8 mouse cellular contexts compared by ENCODE assay signal in the genomic region with DNA sequence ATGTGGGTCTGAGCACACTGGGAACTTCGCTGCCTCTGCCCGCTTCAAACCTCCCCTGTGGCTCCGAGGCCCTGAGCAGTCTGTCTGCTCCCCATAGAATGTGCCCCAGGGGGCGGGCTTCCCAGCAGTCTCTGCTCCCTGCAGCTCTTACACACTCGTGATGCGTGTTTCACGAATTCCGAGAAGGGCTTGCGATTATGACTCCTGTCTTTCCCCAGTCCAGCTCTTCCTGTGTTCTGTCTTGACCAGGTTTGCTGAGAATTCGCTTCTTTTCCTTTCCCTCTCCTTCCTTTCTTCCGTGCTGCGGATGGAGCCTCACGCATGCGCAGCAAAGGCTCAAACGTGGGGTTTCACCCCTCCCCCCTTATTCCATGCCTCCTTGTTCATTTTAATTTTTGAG. TPM values are rescaled to one million over a fixed set of nuclear protein-coding genes. Genes with fewer than 3 reads are reported as not detected.
A peak's percentile ranks its signal among the peaks of the same experiment; 100 is the strongest.
DNase-seq lines count a peak whose midpoint lies in the region; ATAC-seq and TF ChIP-seq lines count a peak whose summit lies in the region.

No protein-coding gene starts in this region.

- peak; percentile 47 to 68 for DNase-seq in adrenal gland, adult (ENCODE audit: inconsistent age in 2 of 2, low spot score in 1 of 2)
- DNase-seq in adrenal gland, postnatal 4 days (ENCODE audit: low spot score in 2 of 2) = no peak
- DNase-seq in layer of hippocampus, adult 11-12 months (ENCODE audit: low spot score) = peak; percentile 5
- DNase-seq in layer of hippocampus, adult 18-20 months (ENCODE audit: low spot score in 2 of 2) = no peak
- no peak for DNase-seq in embryonic facial prominence, embryonic 10.5 days (ENCODE audit: low spot score)
- no peak for DNase-seq in hindbrain, postnatal 0 days (ENCODE audit: low spot score)
- DNase-seq in kidney, postnatal 14 days = no peak

- H3K36me3 ChIP-seq in embryonic facial prominence, embryonic 10.5 days (replicated peaks) = peaks cover 18% of the 10 kb centered on the region
- no peaks in the 10 kb centered on the region for H3K36me3 ChIP-seq in hindbrain, postnatal 0 days (ENCODE audit: insufficient read depth, low read length)
- H3K36me3 ChIP-seq in midbrain, embryonic 12.5 days = peaks cover 2% of the 10 kb centered on the region; the same call in 1 of the 2 replicates

- peaks cover 55% of the 10 kb centered on the region for H3K4me1 ChIP-seq in embryonic facial prominence, embryonic 10.5 days
- 0 out of 2 replicates have a peak, but pooled peaks cover 11% of the 10 kb centered on the region for H3K4me1 ChIP-seq in hindbrain, postnatal 0 days (ENCODE audit: insufficient read depth, low read length)
- H3K4me1 ChIP-seq in midbrain, embryonic 12.5 days = peaks cover 9% of the 10 kb centered on the region

- H3K4me2 ChIP-seq in hindbrain, postnatal 0 days (ENCODE audit: low read depth, low read length) = peak overlapping the region; percentile 21; the same call in 1 of the 2 replicates
- peak overlapping the region; percentile 10; the same call in 1 of the 2 replicates for H3K4me2 ChIP-seq in midbrain, embryonic 12.5 days (replicated peaks)

- no peak for TF ChIP-seq CTCF in hindbrain, postnatal 0 days (IDR thresholded peaks at IDR 0.05; ENCODE audit: low read depth)

- ATAC-seq in hindbrain, postnatal 0 days = no peak
- ATAC-seq in midbrain, embryonic 12.5 days (ENCODE audit: low FRiP score, low read depth) = no peak

- no peaks in the 10 kb centered on the region for H3K27me3 ChIP-seq in embryonic facial prominence, embryonic 10.5 days (replicated peaks; ENCODE audit: low read depth, poor library complexity, severe bottlenecking)
- no peaks in the 10 kb centered on the region for H3K27me3 ChIP-seq in hindbrain, postnatal 0 days (ENCODE audit: insufficient read depth, low read length)
- H3K27me3 ChIP-seq in midbrain, embryonic 12.5 days = 0 out of 2 replicates have a peak, but pooled peaks cover 3% of the 10 kb centered on the region

- peak overlapping the region; percentile 19; the same call in 1 of the 2 replicates for H3K27ac ChIP-seq in embryonic facial prominence, embryonic 10.5 days (replicated peaks)
- H3K27ac ChIP-seq in hindbrain, postnatal 0 days = no peak overlapping the region
- no peak overlapping the region for H3K27ac ChIP-seq in midbrain, embryonic 12.5 days (replicated peaks)

- no peak overlapping the region for H3K9ac ChIP-seq in hindbrain, postnatal 0 days (replicated peaks; ENCODE audit: low read length)
- H3K9ac ChIP-seq in midbrain, embryonic 12.5 days (replicated peaks) = no peak overlapping the region

- H3K4me3 ChIP-seq in embryonic facial prominence, embryonic 10.5 days = 0 out of 2 replicates have a peak overlapping the region, but pooled peaks have one; percentile 30
- H3K4me3 ChIP-seq in hindbrain, postnatal 0 days (ENCODE audit: low read length) = no peak overlapping the region
- H3K4me3 ChIP-seq in midbrain, embryonic 12.5 days = 0 out of 2 replicates have a peak overlapping the region, but pooled peaks have one; percentile 10

- H3K9me3 ChIP-seq in embryonic facial prominence, embryonic 10.5 days = no peaks in the 10 kb centered on the region
- no peaks in the 10 kb centered on the region for H3K9me3 ChIP-seq in hindbrain, postnatal 0 days (ENCODE audit: low read length)
- no peaks in the 10 kb centered on the region for H3K9me3 ChIP-seq in midbrain, embryonic 12.5 days

- 67% methylated on average over 15 of the region's 15 CpGs for WGBS in embryonic facial prominence, embryonic 10.5 days
- 59% methylated on average over 15 of the region's 15 CpGs for WGBS in hindbrain, postnatal 0 days
- WGBS in midbrain, embryonic 12.5 days = 57% methylated on average over 15 of the region's 15 CpGs

RNA-seq across cellular contexts. Expression of gene B4galt5, which starts 54.1 kb away (rescaled TPM):
- 100 to 1,000 TPM in 1 of 2 experiments, 10 to 100 TPM in 1; 86.1 to 102 TPM for total RNA-seq in adrenal gland, postnatal 4 days (2021)
- total RNA-seq in layer of hippocampus, adult 18-20 months (2021) = 10 to 100 TPM; 43.7 to 44.5 TPM
- polyA plus RNA-seq in embryonic facial prominence, embryonic 10.5 days (2016; fragmentation: Nextera tagmentation; extraction: Ambion mirVana) = 7.3 and 8.7 TPM in 2 replicates
- 60.5 and 67.5 TPM in 2 replicates for total RNA-seq in hindbrain, postnatal 0 days (2014; rRNA removed)
- 28.9 and 31.5 TPM in 2 replicates for polyA plus RNA-seq in hindbrain, postnatal 0 days (2015; fragmentation: Nextera tagmentation; extraction: Ambion mirVana)
- polyA plus RNA-seq in midbrain, embryonic 12.5 days (2016; fragmentation: Nextera tagmentation; extraction: Ambion mirVana) = 12.7 and 12.9 TPM in 2 replicates

RNA-seq across cellular contexts. Expression of gene Ptgis, which starts 54.5 kb away (rescaled TPM):
- 10 to 100 TPM; 21.5 to 22.3 TPM for total RNA-seq in adrenal gland, postnatal 4 days (2021)
- total RNA-seq in layer of hippocampus, adult 18-20 months (2021) = 1 to 10 TPM in 1 of 2 experiments, under 1 TPM in 1; 0.79 to 1.2 TPM
- polyA plus RNA-seq in embryonic facial prominence, embryonic 10.5 days (2016; fragmentation: Nextera tagmentation; extraction: Ambion mirVana) = 13.7 and 14.6 TPM in 2 replicates
- total RNA-seq in hindbrain, postnatal 0 days (2014; rRNA removed) = 3.2 and 7.7 TPM in 2 replicates
- 4.1 and 4.4 TPM in 2 replicates for polyA plus RNA-seq in hindbrain, postnatal 0 days (2015; fragmentation: Nextera tagmentation; extraction: Ambion mirVana)
- polyA plus RNA-seq in midbrain, embryonic 12.5 days (2016; fragmentation: Nextera tagmentation; extraction: Ambion mirVana) = 6.9 and 9.1 TPM in 2 replicates

Comparison
In these comparisons a context has a peak if more than half of its experiments do, and no peak if none do; other contexts are left out.
1. DNase-seq: peak in adrenal gland, adult (2 of 2) and layer of hippocampus, adult 11-12 months (single experiment); none in adrenal gland, postnatal 4 days (0 of 2), layer of hippocampus, adult 18-20 months (0 of 2), embryonic facial prominence, embryonic 10.5 days (single experiment), hindbrain, postnatal 0 days (single experiment) and kidney, postnatal 14 days (single experiment).